Mouse (Mus musculus) kidney, adult 10 weeks (tissue): ENCODE data around the gene Nagk. TPM values are rescaled to one million over a fixed set of nuclear protein-coding genes. Genes with fewer than 3 reads are reported as not detected.

Experiments used
- polyA plus RNA-seq: library from polyadenylated mRNA; stranded (reverse); fragments of 350-450 nt; fragmentation: Illumina TruSeq; extraction: RNeasy Lipid Tissue Mini Kit (QIAGEN cat#74804); gene quantifications from one replicate; pipeline ENCODE4 v1.2.3, GENCODE M21; 2014; ENCODE audit warnings: low read depth, low replicate concordance

The Nagk gene
- polyA plus RNA-seq, result 13.4 TPM

DNA sequence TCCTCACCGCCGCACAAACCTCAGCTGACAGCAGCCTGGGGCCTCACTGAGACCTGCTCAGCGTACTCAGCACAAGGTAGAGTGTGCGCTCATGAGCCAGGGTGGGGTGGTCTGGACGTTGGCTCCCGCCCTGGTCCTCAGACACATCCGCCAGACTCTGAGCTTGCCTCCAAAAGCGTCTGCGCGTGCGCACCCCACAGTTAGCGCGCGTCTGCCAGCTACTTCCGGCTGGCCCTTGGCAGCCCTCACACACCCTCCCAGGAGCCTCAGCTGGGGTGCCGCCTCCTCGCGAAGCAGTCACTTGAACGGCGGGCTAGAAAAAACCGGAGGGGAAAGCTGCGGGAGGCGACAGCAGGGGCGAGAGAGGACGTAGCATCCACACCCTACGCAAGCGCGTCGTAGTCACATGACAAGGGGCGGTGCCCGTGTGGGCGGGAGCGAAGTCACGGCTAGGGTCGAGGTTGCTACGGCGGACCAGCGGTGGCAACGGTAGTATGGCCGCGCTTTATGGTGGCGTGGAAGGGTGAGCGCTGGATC is at the start of gene Nagk:
TSS of gene Nagk (plus strand) at position 223 of the 537 bp plus-strand sequence.

DNA sequence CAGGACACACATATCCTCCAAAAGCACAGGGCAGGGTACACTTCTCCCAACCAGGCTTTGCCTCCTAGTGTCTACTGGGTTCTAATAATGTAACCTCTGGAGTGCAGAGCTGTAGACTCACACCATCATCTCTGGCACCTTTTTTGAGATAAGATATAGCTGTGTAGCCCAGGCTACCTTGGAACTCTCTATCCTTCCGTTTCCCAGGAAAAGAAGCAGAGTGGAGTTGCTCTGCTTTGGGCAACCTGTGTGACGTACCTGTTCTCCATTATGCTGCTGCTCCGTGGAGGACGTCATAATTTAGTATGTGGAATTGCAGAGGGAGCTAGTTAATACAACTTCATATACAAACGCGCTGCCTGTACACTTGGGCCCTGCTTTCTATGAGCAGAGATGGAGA is 32.4 kb upstream of the Nagk start, which contains the start of gene Ankrd53:
TSS of gene Ankrd53 (plus strand) at position 301 of the 400 bp plus-strand sequence.

DNA sequence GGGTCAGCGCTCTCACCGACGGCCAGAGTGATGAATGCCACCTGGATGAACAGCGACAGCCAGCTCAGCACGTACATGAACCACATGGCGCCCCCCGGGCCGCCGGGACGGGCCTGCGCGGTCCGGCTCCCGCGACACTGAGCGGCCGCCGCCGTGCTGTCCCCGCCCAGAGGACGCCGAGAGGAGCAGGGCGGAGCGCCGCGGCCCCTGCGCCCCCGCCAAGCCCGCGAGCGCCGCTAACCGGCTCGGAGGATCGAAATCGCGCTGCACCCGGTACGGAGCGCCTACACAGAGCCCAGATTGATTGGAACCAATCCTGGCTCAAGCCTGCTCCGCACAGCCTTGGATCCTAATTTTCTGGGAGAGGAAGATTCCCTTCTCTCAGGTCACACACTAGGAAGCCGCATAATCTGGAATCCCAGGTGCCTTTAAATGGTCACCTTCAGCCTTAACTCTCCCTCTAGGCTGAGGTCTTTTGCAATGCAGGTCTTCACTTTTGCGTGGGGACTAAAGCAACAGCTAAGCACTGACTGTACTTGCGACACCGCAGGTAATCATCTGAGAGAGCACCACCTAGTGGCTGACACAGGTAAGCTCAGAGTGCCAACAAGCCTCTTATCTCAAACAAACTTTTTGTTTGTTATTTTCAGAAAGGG is 19.0 kb upstream of the Nagk start, which contains the start of gene Tex261:
TSS of gene Tex261 (minus strand) at position 176 of the 656 bp plus-strand sequence.

DNA sequence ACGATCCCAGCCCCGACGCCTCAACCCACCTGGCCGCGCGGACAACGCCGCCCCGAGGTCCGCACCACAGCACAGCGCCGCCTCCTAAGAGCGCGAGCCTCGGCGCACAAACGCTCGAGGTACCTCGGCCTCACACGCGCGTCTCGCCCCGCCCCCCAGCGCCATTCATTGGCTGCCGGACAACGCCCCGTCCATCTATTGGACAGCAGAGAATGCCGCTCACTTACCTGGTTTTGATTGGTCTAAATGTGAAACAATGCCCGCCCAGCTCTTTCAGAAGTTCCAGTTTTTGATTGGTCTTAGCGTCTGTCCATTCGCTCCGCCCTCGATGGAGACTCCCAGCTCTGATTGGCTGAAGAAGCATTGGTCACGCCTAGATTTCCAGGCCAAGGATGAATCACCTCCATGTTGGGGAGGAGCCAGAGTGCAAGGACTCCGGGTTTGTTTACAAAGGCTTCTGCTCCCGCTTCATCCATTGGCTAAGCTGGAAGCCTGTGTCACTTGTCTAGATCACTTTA is 36.9 kb downstream of the Nagk start, which contains the start of gene Paip2b:
TSS of gene Paip2b (minus strand) at position 136 of the 518 bp plus-strand sequence.

Other genes with a start within 250 kb of the Nagk start
- 58.8 TPM for gene Stambp, start 222.3 kb upstream of the Nagk start, polyA plus RNA-seq
- not detected for gene Clec4f, start 138.8 kb upstream of the Nagk start, polyA plus RNA-seq
- not detected for gene Cd207, start 117.1 kb upstream of the Nagk start, polyA plus RNA-seq
- not detected for gene Vax2, start 83.7 kb upstream of the Nagk start, polyA plus RNA-seq
- gene Atp6v1b1, start 52.0 kb upstream of the Nagk start, polyA plus RNA-seq, result 39.3 TPM
- not detected for gene Ankrd53, start 32.3 kb upstream of the Nagk start, polyA plus RNA-seq
- gene Tex261, start 19.2 kb upstream of the Nagk start, polyA plus RNA-seq, result 21.1 TPM
- 28.2 TPM for gene Paip2b, start 36.8 kb downstream of the Nagk start, polyA plus RNA-seq
- gene Zfp638, start 72.1 kb downstream of the Nagk start, polyA plus RNA-seq, result 164 TPM
- gene Dysf, start 213.6 kb downstream of the Nagk start, polyA plus RNA-seq, result 0.89 TPM